Mouse (Mus musculus) spleen, postnatal 14 days (tissue): ENCODE data around the gene Rbm20.
"Not testable (repeated sequence)": the region's sequence is repeated elsewhere in the genome, so short reads cannot be mapped to it uniquely, and the experiment has no call there.

Experiments used
- DNase-seq, 2 experiments: peaks; one replicate each; pipeline ENCODE4 v3.0.0; 2021 to 2022; ENCODE audit warnings: low spot score in 2 of 2

Rbm20 gene

GRCm38 (mm10) chr19:53676718-53677634, at the start of gene Rbm20:
TSS of gene Rbm20 (plus strand) at chr19:53677306.
- no peak for DNase-seq

GRCm38 (mm10) chr19:53638041-53638440, 39.1 kb upstream of the Rbm20 start:
- no peak for DNase-seq

DNA sequence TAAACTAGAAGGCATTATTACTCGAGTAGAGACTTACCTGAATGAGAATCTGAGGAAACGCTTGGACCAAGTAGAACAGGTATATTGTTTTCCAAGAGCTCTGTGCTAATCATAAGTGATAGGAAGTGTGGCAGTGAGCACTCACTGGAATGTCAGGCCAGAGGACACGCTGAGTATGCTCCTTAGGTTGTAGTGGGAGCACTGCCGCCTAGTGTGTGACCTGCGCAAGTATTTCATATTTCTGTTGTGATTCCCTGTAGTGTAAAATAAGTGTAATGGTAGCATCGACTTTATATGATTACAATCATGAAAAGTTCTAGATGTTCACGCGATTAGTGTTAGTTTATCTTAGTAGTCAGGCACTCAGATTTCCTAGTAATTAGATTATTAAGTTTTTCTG, 38.4 kb upstream of the Rbm20 start:
- DNase-seq = no peak

- DNase-seq = no peak
These were observed 33.0 kb upstream of the Rbm20 start for GRCm38 (mm10) chr19:53644020-53644595.

GRCm38 (mm10) chr19:53647301-53647700, 29.8 kb upstream of the Rbm20 start:
- DNase-seq = no peak

GRCm38 (mm10) chr19:53648056-53648455, 29.1 kb upstream of the Rbm20 start:
- no peak for DNase-seq

DNA sequence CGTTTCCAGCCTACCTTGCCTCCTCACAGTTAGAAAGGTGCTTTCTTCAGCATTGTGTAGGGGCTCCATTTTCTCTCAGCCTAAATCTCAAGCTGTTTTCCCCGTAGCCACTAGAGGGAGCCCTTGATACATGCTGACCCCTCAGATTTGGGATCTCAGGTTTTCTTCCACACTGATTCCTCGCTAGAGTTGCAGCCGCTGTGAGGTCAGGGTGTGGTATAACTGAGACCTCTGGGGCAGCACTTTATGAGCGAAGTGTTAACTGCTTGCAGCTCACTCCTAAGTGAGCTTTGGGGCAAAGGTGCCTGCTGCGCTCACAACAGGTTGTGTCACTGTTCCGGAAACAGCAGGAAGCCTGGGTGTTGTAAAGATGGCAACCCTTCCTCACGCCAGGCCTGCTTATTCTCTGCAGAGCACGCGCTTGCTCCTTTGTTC, 28.3 kb upstream of the Rbm20 start:
- DNase-seq = peak in 1 of 2 experiments; percentile 52

DNA sequence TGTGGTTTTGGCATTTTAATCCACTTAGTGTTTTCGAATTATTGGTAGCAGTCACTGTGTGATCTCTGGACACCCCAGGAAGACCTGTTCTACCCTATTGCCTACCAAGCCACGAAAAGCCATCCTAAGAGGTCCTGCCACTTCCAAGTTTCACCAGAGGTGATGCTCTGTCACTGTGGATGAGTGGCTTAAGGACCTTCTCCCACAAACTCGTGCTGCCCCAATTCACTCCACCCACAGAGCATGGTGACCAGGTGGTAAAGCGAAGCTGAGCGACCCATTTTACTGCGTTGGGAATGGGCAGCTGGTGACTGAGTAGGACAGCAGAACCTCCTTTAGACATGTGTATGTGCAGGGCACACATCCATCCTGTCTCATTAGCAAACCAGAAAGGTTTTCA, 27.7 kb upstream of the Rbm20 start:
- DNase-seq = no peak

- no peak for DNase-seq
These were observed 27.3 kb upstream of the Rbm20 start for GRCm38 (mm10) chr19:53649802-53650201.

DNA sequence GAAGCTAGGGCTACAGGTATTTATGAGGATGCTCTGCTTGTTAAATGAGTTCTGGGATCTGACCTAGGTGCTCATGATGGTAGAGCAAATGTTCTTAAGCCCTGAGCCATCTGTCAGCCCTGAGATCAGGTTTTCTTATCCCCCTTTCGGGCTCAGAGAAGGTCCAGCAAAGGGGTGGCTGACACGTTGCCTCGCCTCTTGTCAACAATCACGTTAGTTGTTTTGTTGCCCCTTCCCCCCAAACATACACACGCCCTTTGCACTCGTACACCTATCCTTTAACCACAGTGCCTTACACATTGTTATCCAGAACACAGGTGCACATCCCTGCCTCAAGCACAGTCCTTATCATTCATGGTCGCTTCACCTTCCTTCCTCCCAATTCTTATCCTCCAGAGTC, 26.2 kb upstream of the Rbm20 start:
- no peak for DNase-seq

- DNase-seq = no peak
These were observed 24.8 kb upstream of the Rbm20 start for GRCm38 (mm10) chr19:53652267-53652666.

DNA sequence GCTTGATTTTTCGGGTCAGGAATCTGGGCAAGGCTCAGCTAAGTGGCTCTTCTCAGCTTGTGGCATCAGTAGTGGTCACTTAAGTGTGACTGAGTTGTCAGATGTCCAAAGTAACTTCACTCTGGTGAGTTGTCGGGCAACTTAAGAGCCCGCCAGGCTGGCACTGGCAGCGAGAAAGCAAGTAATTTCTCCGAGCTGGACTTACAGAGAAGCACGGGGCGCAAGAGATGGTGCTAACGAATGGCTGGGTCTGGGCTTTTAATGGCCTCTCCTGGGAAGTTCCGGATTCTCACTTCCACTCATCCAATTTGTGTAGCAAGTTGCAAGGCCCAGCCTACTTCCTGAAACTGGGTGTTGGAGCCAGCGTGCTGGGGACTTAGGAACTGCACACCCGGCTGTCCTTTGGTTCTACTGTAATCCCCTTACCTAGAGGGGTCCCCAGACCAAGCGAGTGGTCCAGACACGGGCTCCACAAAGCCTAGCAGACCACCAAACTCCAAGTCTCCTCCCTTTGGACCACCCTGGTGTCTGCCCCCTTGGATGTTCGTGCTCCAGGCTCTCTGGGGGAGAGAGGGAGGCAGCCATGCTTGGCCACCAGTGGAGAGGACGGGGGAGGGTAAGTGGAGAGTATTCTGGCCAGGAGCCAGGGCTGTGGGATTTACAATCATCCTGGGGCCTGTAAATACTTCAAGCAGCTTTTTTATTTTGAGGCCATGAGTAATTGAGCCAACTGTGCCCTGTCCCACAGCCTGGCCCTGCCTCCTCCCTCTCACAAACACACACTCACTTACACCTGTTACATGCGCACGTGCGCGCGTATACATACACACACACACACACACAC, 23.3 kb upstream of the Rbm20 start:
- no peak for DNase-seq

DNA sequence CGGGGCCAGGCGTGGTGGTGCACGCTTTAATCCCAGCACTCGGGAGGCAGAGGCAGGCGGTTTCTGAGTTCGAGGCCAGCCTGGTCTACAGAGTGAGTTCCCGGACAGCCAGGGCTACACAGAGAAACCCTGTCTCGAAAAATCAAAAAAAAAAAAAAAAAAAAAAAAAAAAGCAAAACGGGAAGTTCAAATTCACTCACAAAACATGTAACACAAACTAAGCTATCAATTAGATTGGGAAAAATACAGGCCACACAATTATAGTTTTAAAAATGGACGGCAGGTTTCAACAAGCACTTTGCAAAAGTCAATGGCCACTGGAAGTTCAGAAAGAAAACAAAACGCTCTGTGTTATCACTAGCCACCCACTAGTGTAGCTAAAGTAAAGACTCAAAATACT, 20.7 kb upstream of the Rbm20 start:
- DNase-seq = not testable (repeated sequence)

- DNase-seq = no peak
These were observed 19.7 kb upstream of the Rbm20 start for GRCm38 (mm10) chr19:53657437-53657836.

DNA sequence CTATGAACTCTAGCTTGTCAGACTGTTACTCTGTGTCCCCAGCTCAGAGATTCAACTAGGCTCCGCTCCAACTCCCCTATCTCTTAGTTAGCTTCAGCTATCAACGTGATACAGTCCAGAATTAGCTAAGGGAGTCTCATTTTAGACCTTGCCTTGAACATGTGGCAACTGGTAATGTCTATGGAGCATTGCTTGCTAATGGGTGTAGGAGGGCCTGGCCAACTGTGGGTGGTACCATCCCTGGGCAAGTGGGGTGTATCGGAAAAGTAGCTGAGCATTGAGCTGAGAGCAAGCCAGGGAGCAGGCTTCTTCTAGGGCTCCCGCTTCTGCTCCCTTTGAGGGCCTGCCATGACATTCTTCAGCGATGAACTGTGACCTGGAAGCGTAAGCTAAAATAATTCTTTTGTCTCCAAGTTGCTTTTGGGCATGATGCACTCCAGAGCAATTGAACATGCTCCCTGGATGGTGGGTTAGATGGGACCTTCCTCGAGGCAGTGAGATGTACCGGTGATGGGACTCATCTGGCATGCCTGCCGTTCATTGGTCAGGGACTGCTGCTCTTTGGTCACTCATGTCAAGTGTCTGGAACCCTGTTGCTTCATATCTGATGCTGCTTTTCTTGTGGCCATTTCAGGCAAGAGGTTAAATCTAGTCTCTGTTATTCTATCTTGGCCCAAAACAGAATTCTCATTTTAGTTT, 16.2 kb upstream of the Rbm20 start:
- no peak for DNase-seq

GRCm38 (mm10) chr19:53661938-53662722, 15.0 kb upstream of the Rbm20 start:
- DNase-seq = no peak

- DNase-seq = no peak
These were observed 12.3 kb upstream of the Rbm20 start for GRCm38 (mm10) chr19:53664831-53665230.

- no peak for DNase-seq
These were observed 11.7 kb upstream of the Rbm20 start for GRCm38 (mm10) chr19:53665391-53665790.

GRCm38 (mm10) chr19:53666708-53667107, 10.4 kb upstream of the Rbm20 start:
- no peak for DNase-seq

- DNase-seq = no peak
These were observed 8.3 kb upstream of the Rbm20 start for GRCm38 (mm10) chr19:53668821-53669220.

DNA sequence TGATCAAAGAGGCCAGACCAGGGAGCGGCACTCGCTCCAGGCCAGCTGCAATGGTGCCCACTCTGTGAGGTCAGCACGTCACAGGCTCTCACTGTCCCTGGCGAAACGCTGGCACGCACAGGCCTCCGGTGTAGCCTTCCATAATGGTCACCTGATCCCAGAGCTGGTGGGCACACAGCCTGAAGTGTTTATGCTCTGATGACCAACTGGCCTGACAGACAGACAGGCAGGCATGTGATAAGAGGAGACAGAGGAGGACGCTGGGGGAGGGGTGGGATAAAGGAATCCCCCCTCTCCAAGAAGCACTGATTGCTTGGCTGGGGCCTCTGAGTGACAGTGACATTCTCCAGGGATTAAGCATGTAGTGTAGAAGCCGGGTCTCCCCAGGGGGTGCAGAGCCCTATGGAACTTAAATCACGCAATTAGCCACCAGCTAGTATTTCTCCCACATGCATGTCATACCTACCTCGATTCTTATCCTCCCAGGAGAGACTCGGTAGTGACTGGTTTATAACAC, 6.4 kb upstream of the Rbm20 start:
- no peak for DNase-seq
